Mouse (Mus musculus): ENCODE data around the gene Rims1. TPM values are rescaled to one million over a fixed set of nuclear protein-coding genes. Genes with fewer than 3 reads are reported as not detected.
A peak's percentile ranks its signal among the peaks of the same experiment; 100 is the strongest.

Gene Rims1
- polyA plus RNA-seq, 1 experiment from 2014 or later: 2.0 TPM

DNA sequence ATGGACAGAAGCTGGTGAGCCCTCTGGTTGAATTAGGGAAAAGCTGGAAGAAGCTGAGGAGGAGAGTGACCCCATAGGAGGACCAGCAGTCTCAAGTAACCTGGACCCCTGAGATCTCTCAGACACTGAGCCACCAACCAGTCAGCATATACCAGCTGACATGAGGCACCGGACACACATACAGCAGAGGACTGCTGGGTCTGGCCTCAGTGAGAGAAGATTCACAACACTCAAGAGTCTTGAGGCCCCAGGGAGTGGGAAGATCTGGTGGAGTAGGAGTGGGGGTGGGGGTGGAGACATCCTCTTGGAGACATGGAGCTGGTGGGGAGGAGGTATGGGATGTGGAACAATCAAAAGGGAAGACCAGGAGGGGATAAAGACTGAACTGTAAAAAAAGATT, 233.1 kb downstream of the Rims1 start:
- WGBS: 84% methylated on average over 1 of the region's 1 CpGs
- H3K36me3 ChIP-seq (replicated peaks; ENCODE audit: control insufficient read depth, insufficient read depth, low read depth, low read length): no peaks in the 10 kb centered on the region
- H3K4me1 ChIP-seq (ENCODE audit: control insufficient read depth, insufficient read depth, low read length): no peaks in the 10 kb centered on the region
- no peaks in the 10 kb centered on the region for H3K27me3 ChIP-seq (ENCODE audit: control insufficient read depth, insufficient read depth, low read length)
- H3K9me3 ChIP-seq (replicated peaks; ENCODE audit: control insufficient read depth, low read length): no peaks in the 10 kb centered on the region
- no peak overlapping the region for H3K4me3 ChIP-seq (ENCODE audit: low read depth, low read length)
- DNase-seq (ENCODE audit: low spot score): no peak
- H3K9ac ChIP-seq (replicated peaks; ENCODE audit: low read length): no peak overlapping the region
- ATAC-seq (replicated peaks; ENCODE audit: insufficient number of reproducible peaks, low FRiP score, low TSS enrichment, low read depth): no peak
- no peak overlapping the region for H3K27ac ChIP-seq (replicated peaks; ENCODE audit: low read depth, low read length)
- H3K4me2 ChIP-seq (ENCODE audit: low read depth, low read length): no peak overlapping the region

GRCm38 (mm10) chr1:22546273-22546672, 259.5 kb downstream of the Rims1 start:
- Histone ChIP-seq H3K36me3 (replicated peaks; ENCODE audit: control insufficient read depth, insufficient read depth, low read depth, low read length) (no peaks in the 10 kb centered on the region), H3K27ac (replicated peaks; ENCODE audit: low read depth, low read length) (no peak overlapping the region), H3K4me2 (ENCODE audit: low read depth, low read length) (no peak overlapping the region), H3K4me3 (ENCODE audit: low read depth, low read length) (no peak overlapping the region), H3K9me3 (replicated peaks; ENCODE audit: control insufficient read depth, low read length) (no peaks in the 10 kb centered on the region), H3K27me3 (ENCODE audit: control insufficient read depth, insufficient read depth, low read length) (no peaks in the 10 kb centered on the region), H3K9ac (replicated peaks; ENCODE audit: low read length) (no peak overlapping the region), H3K4me1 (ENCODE audit: control insufficient read depth, insufficient read depth, low read length) (no peaks in the 10 kb centered on the region)
- no peak for ATAC-seq (replicated peaks; ENCODE audit: insufficient number of reproducible peaks, low FRiP score, low TSS enrichment, low read depth)
- 93% methylated on average over 1 of the region's 1 CpGs for WGBS
- DNase-seq (ENCODE audit: low spot score): no peak

- H3K9me3 ChIP-seq (replicated peaks; ENCODE audit: control insufficient read depth, low read length): no peaks in the 10 kb centered on the region
- WGBS: 77% methylated on average over 7 of the region's 7 CpGs
- ATAC-seq (replicated peaks; ENCODE audit: insufficient number of reproducible peaks, low FRiP score, low TSS enrichment, low read depth): no peak
Observed at GRCm38 (mm10) chr1:22538129-22538528, 267.7 kb downstream of the Rims1 start.

DNA sequence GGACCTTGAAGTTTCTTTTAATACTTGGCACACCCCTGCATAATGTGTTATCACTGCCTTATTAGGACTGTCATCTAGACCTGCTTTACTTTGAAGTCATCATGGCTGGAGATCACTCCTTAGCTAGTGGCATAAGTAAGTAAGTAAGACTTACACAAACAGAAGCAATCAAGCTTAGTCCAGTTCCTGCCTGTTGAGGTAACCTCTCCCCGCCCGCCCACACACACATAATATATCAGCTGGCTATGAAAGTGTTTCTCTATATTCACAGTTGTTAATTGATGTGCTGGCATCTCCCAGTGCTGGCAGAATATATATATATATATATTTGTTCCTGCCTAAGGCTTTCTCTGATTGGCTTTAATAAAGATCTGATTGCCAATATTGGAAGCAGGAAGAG, 269.0 kb downstream of the Rims1 start:
- Histone ChIP-seq H3K9ac (replicated peaks; ENCODE audit: low read length) (no peak overlapping the region), H3K36me3 (replicated peaks; ENCODE audit: control insufficient read depth, insufficient read depth, low read depth, low read length) (no peaks in the 10 kb centered on the region), H3K9me3 (replicated peaks; ENCODE audit: control insufficient read depth, low read length) (no peaks in the 10 kb centered on the region), H3K4me2 (ENCODE audit: low read depth, low read length) (no peak overlapping the region), H3K4me1 (ENCODE audit: control insufficient read depth, insufficient read depth, low read length) (no peaks in the 10 kb centered on the region), H3K27me3 (ENCODE audit: control insufficient read depth, insufficient read depth, low read length) (peaks cover 8% of the 10 kb centered on the region), H3K4me3 (ENCODE audit: low read depth, low read length) (no peak overlapping the region), H3K27ac (replicated peaks; ENCODE audit: low read depth, low read length) (no peak overlapping the region)
- ATAC-seq (replicated peaks; ENCODE audit: insufficient number of reproducible peaks, low FRiP score, low TSS enrichment, low read depth) (no peak), DNase-seq (ENCODE audit: low spot score) (no peak)
- WGBS: 87% methylated on average over 2 of the region's 2 CpGs

More at GRCm38 (mm10) chr1:22538129-22538528, 267.7 kb downstream of the Rims1 start:
- DNase-seq (ENCODE audit: low spot score): no peak
- H3K27ac ChIP-seq (replicated peaks; ENCODE audit: low read depth, low read length): no peak overlapping the region
- H3K4me2 ChIP-seq (ENCODE audit: low read depth, low read length): no peak overlapping the region
- H3K4me3 ChIP-seq (ENCODE audit: low read depth, low read length): no peak overlapping the region
- H3K27me3 ChIP-seq (ENCODE audit: control insufficient read depth, insufficient read depth, low read length): peaks cover 5% of the 10 kb centered on the region
- H3K36me3 ChIP-seq (replicated peaks; ENCODE audit: control insufficient read depth, insufficient read depth, low read depth, low read length): no peaks in the 10 kb centered on the region
- no peak overlapping the region for H3K9ac ChIP-seq (replicated peaks; ENCODE audit: low read length)
- H3K4me1 ChIP-seq (ENCODE audit: control insufficient read depth, insufficient read depth, low read length): no peaks in the 10 kb centered on the region

- Histone ChIP-seq H3K9me3 (replicated peaks; ENCODE audit: control insufficient read depth, low read length) (no peaks in the 10 kb centered on the region), H3K36me3 (replicated peaks; ENCODE audit: control insufficient read depth, insufficient read depth, low read depth, low read length) (no peaks in the 10 kb centered on the region), H3K27ac (replicated peaks; ENCODE audit: low read depth, low read length) (no peak overlapping the region), H3K27me3 (ENCODE audit: control insufficient read depth, insufficient read depth, low read length) (peaks cover 8% of the 10 kb centered on the region), H3K4me2 (ENCODE audit: low read depth, low read length) (no peak overlapping the region), H3K4me1 (ENCODE audit: control insufficient read depth, insufficient read depth, low read length) (no peaks in the 10 kb centered on the region), H3K9ac (replicated peaks; ENCODE audit: low read length) (no peak overlapping the region), H3K4me3 (ENCODE audit: low read depth, low read length) (no peak overlapping the region)
- DNase-seq (ENCODE audit: low spot score): no peak
- ATAC-seq (replicated peaks; ENCODE audit: insufficient number of reproducible peaks, low FRiP score, low TSS enrichment, low read depth): no peak
- 67% methylated on average over 4 of the region's 4 CpGs for WGBS
Observed at GRCm38 (mm10) chr1:22535049-22535448, 270.7 kb downstream of the Rims1 start.

DNA sequence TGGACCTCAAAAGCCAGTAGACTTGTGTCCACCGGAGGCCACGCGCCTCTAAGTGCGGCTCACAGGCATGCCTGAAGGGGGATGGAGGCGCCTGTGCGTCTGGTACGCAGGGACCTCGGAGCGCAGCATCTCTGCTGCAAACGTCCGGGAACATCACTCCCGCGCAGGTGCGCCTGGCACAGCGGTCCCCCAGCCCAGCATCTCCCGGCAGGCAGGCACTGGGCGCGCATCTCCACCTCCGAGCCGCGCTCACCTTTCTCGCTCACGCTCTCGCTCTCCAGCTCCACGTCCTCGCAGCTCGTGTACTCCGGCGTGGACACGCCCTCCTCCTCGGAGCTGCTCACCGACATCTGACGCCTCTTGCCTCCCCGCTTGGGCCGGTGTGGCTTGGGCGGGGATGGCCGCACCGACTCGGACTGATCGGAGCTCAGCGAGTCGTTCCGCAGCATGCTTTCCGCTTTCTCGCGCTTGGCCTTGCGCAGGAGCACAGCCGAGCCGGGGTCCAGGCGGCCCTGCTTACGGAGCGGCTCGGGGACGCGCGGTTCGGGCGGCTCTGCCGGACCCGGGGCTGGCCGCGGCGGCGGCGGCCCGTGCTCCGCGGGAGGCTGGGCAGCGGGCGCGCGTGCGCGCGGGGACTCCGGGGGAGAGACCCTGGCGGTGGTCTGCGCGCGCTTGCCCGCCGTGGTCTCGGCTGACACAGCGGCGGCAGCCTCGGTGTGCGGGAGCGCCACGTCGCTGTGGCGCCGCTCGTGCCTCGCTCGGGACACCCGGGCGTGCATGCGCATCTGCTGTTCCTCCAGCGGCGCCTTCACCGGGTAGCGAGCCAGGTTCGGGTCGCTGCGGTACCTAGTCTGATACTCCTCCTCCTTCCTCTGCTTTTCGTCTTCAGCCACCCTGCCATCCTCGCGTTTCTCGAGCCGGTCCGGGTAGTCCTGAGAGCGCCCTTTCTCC, 272.4 kb downstream of the Rims1 start:
- H3K4me1 ChIP-seq (ENCODE audit: control insufficient read depth, insufficient read depth, low read length): no peaks in the 10 kb centered on the region
- H3K27ac ChIP-seq (replicated peaks; ENCODE audit: low read depth, low read length): no peak overlapping the region
- H3K36me3 ChIP-seq (replicated peaks; ENCODE audit: control insufficient read depth, insufficient read depth, low read depth, low read length): no peaks in the 10 kb centered on the region
- DNase-seq (ENCODE audit: low spot score) (peak; percentile 65), ATAC-seq (replicated peaks; ENCODE audit: insufficient number of reproducible peaks, low FRiP score, low TSS enrichment, low read depth) (peak; percentile 86)
- H3K27me3 ChIP-seq (ENCODE audit: control insufficient read depth, insufficient read depth, low read length): peaks cover 8% of the 10 kb centered on the region
- H3K9me3 ChIP-seq (replicated peaks; ENCODE audit: control insufficient read depth, low read length): no peaks in the 10 kb centered on the region
- H3K4me3 ChIP-seq (ENCODE audit: low read depth, low read length): peak overlapping the region; percentile 64
- peak overlapping the region; percentile 58 for H3K9ac ChIP-seq (replicated peaks; ENCODE audit: low read length)
- peak overlapping the region; percentile 86 for H3K4me2 ChIP-seq (ENCODE audit: low read depth, low read length)
- under 1% methylated on average over 111 of the region's 112 CpGs for WGBS

GRCm38 (mm10) chr1:22515103-22515502, 290.7 kb downstream of the Rims1 start:
- Histone ChIP-seq H3K9ac (replicated peaks; ENCODE audit: low read length) (no peak overlapping the region), H3K4me1 (ENCODE audit: control insufficient read depth, insufficient read depth, low read length) (no peaks in the 10 kb centered on the region), H3K36me3 (replicated peaks; ENCODE audit: control insufficient read depth, insufficient read depth, low read depth, low read length) (no peaks in the 10 kb centered on the region), H3K27ac (replicated peaks; ENCODE audit: low read depth, low read length) (no peak overlapping the region), H3K4me3 (ENCODE audit: low read depth, low read length) (no peak overlapping the region), H3K27me3 (ENCODE audit: control insufficient read depth, insufficient read depth, low read length) (no peaks in the 10 kb centered on the region), H3K4me2 (ENCODE audit: low read depth, low read length) (no peak overlapping the region), H3K9me3 (replicated peaks; ENCODE audit: control insufficient read depth, low read length) (no peaks in the 10 kb centered on the region)
- ATAC-seq (replicated peaks; ENCODE audit: insufficient number of reproducible peaks, low FRiP score, low TSS enrichment, low read depth): no peak
- DNase-seq (ENCODE audit: low spot score): no peak
- WGBS: 88% methylated on average over 4 of the region's 4 CpGs

GRCm38 (mm10) chr1:22512421-22512820, 293.4 kb downstream of the Rims1 start:
- DNase-seq (ENCODE audit: low spot score) (no peak), ATAC-seq (replicated peaks; ENCODE audit: insufficient number of reproducible peaks, low FRiP score, low TSS enrichment, low read depth) (no peak)
- Histone ChIP-seq H3K27me3 (ENCODE audit: control insufficient read depth, insufficient read depth, low read length) (no peaks in the 10 kb centered on the region), H3K4me2 (ENCODE audit: low read depth, low read length) (no peak overlapping the region), H3K36me3 (replicated peaks; ENCODE audit: control insufficient read depth, insufficient read depth, low read depth, low read length) (no peaks in the 10 kb centered on the region), H3K27ac (replicated peaks; ENCODE audit: low read depth, low read length) (no peak overlapping the region), H3K4me1 (ENCODE audit: control insufficient read depth, insufficient read depth, low read length) (no peaks in the 10 kb centered on the region), H3K9ac (replicated peaks; ENCODE audit: low read length) (no peak overlapping the region), H3K4me3 (ENCODE audit: low read depth, low read length) (no peak overlapping the region), H3K9me3 (replicated peaks; ENCODE audit: control insufficient read depth, low read length) (no peaks in the 10 kb centered on the region)
- WGBS: 81% methylated on average over 16 of the region's 16 CpGs

All from embryonic facial prominence, embryonic 11.5 days (tissue).